Comparison of ENCODE assay signal across 8 mouse cellular contexts in the genomic region with DNA sequence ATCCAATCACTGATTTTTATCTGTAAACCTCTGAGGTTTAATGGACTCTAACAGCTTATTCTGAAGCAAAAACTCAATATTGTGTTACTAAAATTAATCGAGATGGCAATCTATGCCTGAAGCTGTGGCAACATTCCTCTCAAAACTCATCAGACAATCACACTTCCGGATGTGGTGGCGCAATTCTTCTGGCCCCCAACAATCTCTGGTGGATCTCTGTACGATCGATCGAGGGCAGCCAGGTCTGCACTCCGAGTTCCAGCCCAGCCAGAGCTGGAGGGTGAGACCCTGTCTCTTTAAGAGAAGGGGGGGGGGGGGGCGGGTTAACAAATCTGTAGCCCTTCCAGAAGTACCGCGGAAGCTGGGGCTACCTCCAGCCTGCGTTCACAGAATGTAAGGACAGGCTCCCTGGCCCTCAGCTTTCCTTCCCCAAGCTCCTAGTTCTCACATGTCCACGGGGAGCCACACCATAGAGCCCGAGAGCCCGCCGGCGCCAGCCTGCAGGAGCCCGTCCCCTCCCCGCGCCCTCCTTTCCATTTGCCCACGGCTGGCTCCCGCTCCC. TPM values are rescaled to one million over a fixed set of nuclear protein-coding genes. Genes with fewer than 3 reads are reported as not detected.
A peak's percentile ranks its signal among the peaks of the same experiment; 100 is the strongest.
DNase-seq lines count a peak whose midpoint lies in the region; ATAC-seq and TF ChIP-seq lines count a peak whose summit lies in the region.

No protein-coding gene starts in this region.

- no peak overlapping the region; the same call in 1 of the 2 replicates for H3K27ac ChIP-seq in heart, postnatal 0 days (ENCODE audit: low read depth)
- no peak overlapping the region for H3K27ac ChIP-seq in brown adipose tissue, adult 24 weeks (replicated peaks; ENCODE audit: low read depth, low read length)
- 0 out of 2 replicates have a peak overlapping the region, but pooled peaks have one; percentile 44 for H3K27ac ChIP-seq in hindbrain, embryonic 13.5 days
- peak overlapping the region; percentile 94 for H3K27ac ChIP-seq in midbrain, embryonic 10.5 days (replicated peaks)

- intact Hi-C loops in left cerebral cortex, postnatal 25 days (cut with DNase I) = no loop called here

- TF ChIP-seq CTCF in heart, postnatal 0 days (IDR thresholded peaks at IDR 0.05; ENCODE audit: low read depth) = no peak

- H3K36me3 ChIP-seq in heart, postnatal 0 days (replicated peaks; ENCODE audit: control insufficient read depth, insufficient read depth, low read length) = peaks cover 16% of the 10 kb centered on the region; the same call in 1 of the 2 replicates
- peaks cover 30% of the 10 kb centered on the region for H3K36me3 ChIP-seq in hindbrain, embryonic 13.5 days
- H3K36me3 ChIP-seq in midbrain, embryonic 10.5 days = peaks cover 65% of the 10 kb centered on the region

- under 1% methylated on average over 21 of the region's 21 CpGs for WGBS in heart, postnatal 0 days
- WGBS in hindbrain, embryonic 13.5 days = under 1% methylated on average over 21 of the region's 21 CpGs
- WGBS in midbrain, embryonic 10.5 days = 2% methylated on average over 21 of the region's 21 CpGs

- peak overlapping the region; percentile 65 for H3K4me3 ChIP-seq in heart, postnatal 0 days (ENCODE audit: low read depth, low read length)
- H3K4me3 ChIP-seq in brown adipose tissue, adult 24 weeks (ENCODE audit: insufficient read depth, low read depth, low read length) = peak overlapping the region; percentile 81
- peak overlapping the region; percentile 73 for H3K4me3 ChIP-seq in hindbrain, embryonic 13.5 days
- peak overlapping the region; percentile 88 for H3K4me3 ChIP-seq in midbrain, embryonic 10.5 days

- ATAC-seq in heart, postnatal 0 days (ENCODE audit: insufficient read depth, low read depth) = peak; percentile 67
- ATAC-seq in hindbrain, embryonic 13.5 days (ENCODE audit: low FRiP score) = peak; percentile 71

- no peaks in the 10 kb centered on the region for H3K27me3 ChIP-seq in heart, postnatal 0 days (ENCODE audit: control insufficient read depth, insufficient read depth, low read length)
- H3K27me3 ChIP-seq in hindbrain, embryonic 13.5 days = no peaks in the 10 kb centered on the region
- no peaks in the 10 kb centered on the region for H3K27me3 ChIP-seq in midbrain, embryonic 10.5 days (ENCODE audit: low read depth, poor library complexity, severe bottlenecking)

- no peaks in the 10 kb centered on the region for H3K9me3 ChIP-seq in heart, postnatal 0 days (replicated peaks; ENCODE audit: control insufficient read depth, low read length)
- peaks cover 19% of the 10 kb centered on the region for H3K9me3 ChIP-seq in hindbrain, embryonic 13.5 days
- peaks cover 30% of the 10 kb centered on the region for H3K9me3 ChIP-seq in midbrain, embryonic 10.5 days (replicated peaks)

- TF ChIP-seq EP300 in heart, postnatal 0 days (IDR thresholded peaks at IDR 0.05; ENCODE audit: low read depth) = no peak

- H3K9ac ChIP-seq in heart, postnatal 0 days (replicated peaks; ENCODE audit: low read depth, low read length) = peak overlapping the region; percentile 44
- peak overlapping the region; percentile 71 for H3K9ac ChIP-seq in hindbrain, embryonic 13.5 days

- peak overlapping the region; percentile 61 for H3K4me2 ChIP-seq in heart, postnatal 0 days (ENCODE audit: low read depth, low read length)
- peak overlapping the region; percentile 85 for H3K4me2 ChIP-seq in hindbrain, embryonic 13.5 days

- no peak for DNase-seq in heart, postnatal 0 days (ENCODE audit: low spot score)
- no peak for DNase-seq in heart, adult 11 months
- DNase-seq in midbrain, embryonic 10.5 days (ENCODE audit: low spot score) = no peak
- no peak for DNase-seq in urinary bladder, postnatal 4 days (ENCODE audit: low spot score in 2 of 2)
- DNase-seq in left cerebral cortex, postnatal 25 days (ENCODE audit: low spot score in 2 of 2) = no peak
- no peak for DNase-seq in gastrocnemius, postnatal 25 days

- peaks cover 5% of the 10 kb centered on the region; the same call in 1 of the 2 replicates for H3K4me1 ChIP-seq in heart, postnatal 0 days (ENCODE audit: control insufficient read depth, insufficient read depth)
- H3K4me1 ChIP-seq in brown adipose tissue, adult 24 weeks (ENCODE audit: control insufficient read depth, insufficient read depth, insufficient read length, low read length) = no peaks in the 10 kb centered on the region; the same call in 1 of the 2 replicates
- H3K4me1 ChIP-seq in hindbrain, embryonic 13.5 days (replicated peaks) = peaks cover 14% of the 10 kb centered on the region
- H3K4me1 ChIP-seq in midbrain, embryonic 10.5 days = peaks cover 30% of the 10 kb centered on the region

RNA-seq across cellular contexts. Expression of gene Brip1, which starts 0.5 kb away (rescaled TPM):
- total RNA-seq in heart, postnatal 0 days (2014; rRNA removed; ENCODE audit: low replicate concordance) = 0.31 and 3.3 TPM in 2 replicates
- polyA plus RNA-seq in heart, postnatal 0 days (2015; fragmentation: Nextera tagmentation; extraction: Ambion mirVana) = 2.0 and 2.2 TPM in 2 replicates
- 0.20 TPM in 1 of 2 replicates, not detected in the other for polyA plus RNA-seq in brown adipose tissue, adult 24 weeks (2012; ENCODE audit: insufficient read depth, insufficient read length, missing spikeins)
- 2.3 and 3.7 TPM in 2 replicates for polyA plus RNA-seq in hindbrain, embryonic 13.5 days (2015; fragmentation: Nextera tagmentation; extraction: Ambion mirVana)
- 10.7 and 12.4 TPM in 2 replicates for polyA plus RNA-seq in midbrain, embryonic 10.5 days (2016; fragmentation: Nextera tagmentation; extraction: Ambion mirVana)
- total RNA-seq in left cerebral cortex, postnatal 25 days (2021) = under 1 TPM; 0.18 to 0.23 TPM
- total RNA-seq in gastrocnemius, postnatal 25 days (2021) = under 1 TPM; 0.10 to 0.21 TPM

RNA-seq across cellular contexts. Expression of gene Ints2, which starts 56.8 kb away (rescaled TPM):
- total RNA-seq in heart, postnatal 0 days (2014; rRNA removed; ENCODE audit: low replicate concordance) = 6.3 and 11.8 TPM in 2 replicates
- polyA plus RNA-seq in heart, postnatal 0 days (2015; fragmentation: Nextera tagmentation; extraction: Ambion mirVana) = 3.1 and 4.1 TPM in 2 replicates
- polyA plus RNA-seq in brown adipose tissue, adult 24 weeks (2012; ENCODE audit: insufficient read depth, insufficient read length, missing spikeins) = 8.3 and 16.2 TPM in 2 replicates
- 27.3 and 27.9 TPM in 2 replicates for polyA plus RNA-seq in hindbrain, embryonic 13.5 days (2015; fragmentation: Nextera tagmentation; extraction: Ambion mirVana)
- polyA plus RNA-seq in midbrain, embryonic 10.5 days (2016; fragmentation: Nextera tagmentation; extraction: Ambion mirVana) = 48.1 and 51.9 TPM in 2 replicates
- 10 to 100 TPM; 27.5 to 27.9 TPM for total RNA-seq in left cerebral cortex, postnatal 25 days (2021)
- 1 to 10 TPM; 3.8 to 4.7 TPM for total RNA-seq in gastrocnemius, postnatal 25 days (2021)

Comparison
In these comparisons a context has a peak if more than half of its experiments do, and no peak if none do; other contexts are left out.
1. H3K27ac ChIP-seq: peak in hindbrain, embryonic 13.5 days (single experiment) and midbrain, embryonic 10.5 days (single experiment); none in heart, postnatal 0 days (single experiment) and brown adipose tissue, adult 24 weeks (single experiment).
2. Peak in every context shown above with its lines, with median percentiles within 50 percentile points of each other: H3K4me3 ChIP-seq.